Mouse (Mus musculus): ENCODE measurements around the gene Eps8l2. TPM values are rescaled to one million over a fixed set of nuclear protein-coding genes. Genes with fewer than 3 reads are reported as not detected.

Gene Eps8l2
- polyA plus RNA-seq, 1 experiment from 2014 or later = 67.6 TPM

GRCm38 (mm10) chr7:141297926-141298650, 40.6 kb upstream of the Eps8l2 start:
- Histone ChIP-seq H3K27ac (ENCODE audit: low read length) (no peak overlapping the region), H3K4me3 (ENCODE audit: low read depth, low read length) (no peak overlapping the region), H3K36me3 (ENCODE audit: insufficient read depth, low read length) (peaks cover 5% of the 10 kb centered on the region; the same call in 1 of the 2 replicates), H3K9ac (replicated peaks; ENCODE audit: low read depth) (no peak overlapping the region), H3K9me3 (ENCODE audit: low read length) (no peaks in the 10 kb centered on the region), H3K4me2 (replicated peaks; ENCODE audit: low read depth, low read length) (no peak overlapping the region), H3K4me1 (ENCODE audit: insufficient read depth, low read depth, low read length) (peaks cover 6% of the 10 kb centered on the region; the same call in 1 of the 2 replicates), H3K27me3 (replicated peaks; ENCODE audit: insufficient read depth, low read length) (peaks cover 21% of the 10 kb centered on the region)
- no peak for DNase-seq (ENCODE audit: low spot score)
- ATAC-seq = no peak
- TF ChIP-seq CTCF (IDR thresholded peaks at IDR 0.05) (no peak), EP300 (IDR thresholded peaks at IDR 0.05) (no peak)
- WGBS = 76% methylated on average over 3 of the region's 3 CpGs

DNA sequence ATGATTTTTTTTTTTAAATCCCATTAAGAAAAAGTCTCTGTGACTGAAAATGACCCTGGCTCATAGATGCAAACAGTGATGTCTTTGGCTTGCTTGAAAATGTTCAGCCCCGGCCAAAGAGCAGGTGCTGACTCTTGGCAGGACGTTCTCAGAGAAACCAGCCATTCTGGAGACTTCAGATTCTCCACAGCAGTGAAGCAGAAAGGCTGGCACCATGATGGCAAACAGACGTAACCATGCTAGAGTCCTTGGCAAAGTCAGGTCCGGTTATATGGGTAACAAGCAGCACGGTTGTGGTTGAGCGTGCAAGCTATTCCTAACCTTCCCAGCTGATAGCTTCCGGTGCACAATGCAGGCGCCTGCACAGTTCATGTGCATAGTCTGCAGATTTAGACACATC, 39.5 kb upstream of the Eps8l2 start:
- ATAC-seq = no peak
- H3K36me3 ChIP-seq (ENCODE audit: insufficient read depth, low read length) = peaks cover 10% of the 10 kb centered on the region; the same call in 1 of the 2 replicates

DNA sequence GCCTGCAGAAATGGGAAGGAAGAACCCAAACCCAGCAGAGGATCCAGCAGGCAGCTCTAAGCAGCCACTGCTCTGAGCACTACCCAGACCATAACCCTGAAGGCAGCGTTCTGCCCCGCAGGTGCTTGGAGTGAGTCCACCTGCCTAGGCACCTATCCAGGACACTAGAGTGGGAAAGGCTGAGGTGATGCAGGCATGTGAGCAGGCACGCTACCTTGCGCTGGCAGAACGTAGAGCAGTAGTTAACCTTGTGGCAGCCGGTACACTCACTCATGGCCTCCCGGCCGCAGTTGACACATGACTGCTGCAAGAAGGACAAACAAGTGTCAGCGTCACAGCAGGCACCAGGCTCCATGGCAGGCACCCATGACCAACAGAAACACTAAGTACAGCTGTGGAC, 37.3 kb upstream of the Eps8l2 start:
- Histone ChIP-seq H3K27ac (ENCODE audit: low read length) (no peak overlapping the region), H3K27me3 (replicated peaks; ENCODE audit: insufficient read depth, low read length) (no peaks in the 10 kb centered on the region), H3K4me1 (ENCODE audit: insufficient read depth, low read depth, low read length) (no peaks in the 10 kb centered on the region), H3K9me3 (ENCODE audit: low read length) (no peaks in the 10 kb centered on the region), H3K9ac (replicated peaks; ENCODE audit: low read depth) (no peak overlapping the region), H3K4me2 (replicated peaks; ENCODE audit: low read depth, low read length) (no peak overlapping the region), H3K4me3 (ENCODE audit: low read depth, low read length) (no peak overlapping the region), H3K36me3 (ENCODE audit: insufficient read depth, low read length) (peaks cover 29% of the 10 kb centered on the region)
- no peak for DNase-seq (ENCODE audit: low spot score)
- ATAC-seq = no peak
- no peak for TF ChIP-seq EP300 (IDR thresholded peaks at IDR 0.05)
- no peak for TF ChIP-seq CTCF (IDR thresholded peaks at IDR 0.05)
- 93% methylated on average over 9 of the region's 9 CpGs for WGBS

More for the DNA sequence above, 39.5 kb upstream of the Eps8l2 start:
- no peak for TF ChIP-seq CTCF (IDR thresholded peaks at IDR 0.05)
- no peak for TF ChIP-seq EP300 (IDR thresholded peaks at IDR 0.05)
- Histone ChIP-seq H3K4me2 (replicated peaks; ENCODE audit: low read depth, low read length) (no peak overlapping the region), H3K27ac (ENCODE audit: low read length) (no peak overlapping the region), H3K4me3 (ENCODE audit: low read depth, low read length) (no peak overlapping the region), H3K4me1 (ENCODE audit: insufficient read depth, low read depth, low read length) (peaks cover under 1% of the 10 kb centered on the region; the same call in 1 of the 2 replicates), H3K27me3 (replicated peaks; ENCODE audit: insufficient read depth, low read length) (peaks cover 10% of the 10 kb centered on the region), H3K9ac (replicated peaks; ENCODE audit: low read depth) (no peak overlapping the region), H3K9me3 (ENCODE audit: low read length) (no peaks in the 10 kb centered on the region)
- no peak for DNase-seq (ENCODE audit: low spot score)
- WGBS = 87% methylated on average over 8 of the region's 8 CpGs

DNA sequence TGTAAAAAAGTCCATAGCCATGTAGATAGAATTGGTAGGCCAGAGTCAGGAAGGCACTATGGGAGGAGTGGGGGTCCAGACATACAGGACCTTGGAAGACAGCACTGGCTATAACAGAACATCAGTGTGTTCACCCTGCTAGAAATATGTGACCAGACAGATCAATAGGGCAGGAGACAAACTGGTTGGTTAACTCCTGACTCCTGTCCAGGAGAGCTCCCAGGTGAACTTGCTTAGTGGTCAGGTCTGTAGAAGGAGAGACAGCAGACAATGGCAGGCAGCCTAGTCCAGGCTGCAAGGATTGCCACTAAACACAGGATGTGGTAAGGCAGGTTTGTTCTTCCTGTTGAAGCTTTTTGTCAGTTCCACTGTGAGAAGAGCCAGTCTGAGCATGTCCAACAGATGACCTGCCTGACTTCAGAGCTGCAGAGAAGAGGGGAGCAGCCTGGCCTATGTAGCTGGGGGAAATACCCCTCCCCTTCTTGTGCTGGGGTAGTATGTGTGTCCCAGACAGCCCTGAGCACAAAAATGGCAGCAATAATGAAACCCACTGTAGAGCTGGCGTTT, 35.9 kb upstream of the Eps8l2 start:
- WGBS = 95% methylated on average over 1 of the region's 1 CpGs

DNA sequence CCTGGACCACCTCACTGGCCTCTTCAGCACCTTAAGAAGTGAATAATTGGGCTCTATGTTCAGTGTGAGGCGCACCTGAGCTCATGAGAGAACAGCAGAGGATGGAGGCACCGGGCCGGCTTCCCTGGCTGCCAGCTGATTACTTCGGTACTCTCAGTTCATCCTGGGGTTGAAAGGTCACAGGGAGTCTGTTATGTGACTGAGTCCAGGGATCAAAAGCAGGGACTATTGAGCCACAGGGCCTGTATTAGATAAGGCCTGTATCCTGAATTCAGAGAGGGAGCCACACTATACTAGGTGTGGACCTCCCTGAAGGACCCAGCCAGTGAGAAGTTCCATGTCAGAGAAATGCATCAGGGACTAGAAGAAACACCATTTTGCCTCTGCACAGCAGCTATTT, 34.1 kb upstream of the Eps8l2 start:
- Histone ChIP-seq H3K27me3 (replicated peaks; ENCODE audit: insufficient read depth, low read length) (no peaks in the 10 kb centered on the region), H3K9ac (replicated peaks; ENCODE audit: low read depth) (no peak overlapping the region), H3K9me3 (ENCODE audit: low read length) (no peaks in the 10 kb centered on the region), H3K4me2 (replicated peaks; ENCODE audit: low read depth, low read length) (no peak overlapping the region), H3K4me3 (ENCODE audit: low read depth, low read length) (no peak overlapping the region), H3K36me3 (ENCODE audit: insufficient read depth, low read length) (peaks cover 34% of the 10 kb centered on the region), H3K27ac (ENCODE audit: low read length) (no peak overlapping the region), H3K4me1 (ENCODE audit: insufficient read depth, low read depth, low read length) (no peaks in the 10 kb centered on the region)
- no peak for DNase-seq (ENCODE audit: low spot score)
- no peak for ATAC-seq
- TF ChIP-seq CTCF (IDR thresholded peaks at IDR 0.05) = no peak
- no peak for TF ChIP-seq EP300 (IDR thresholded peaks at IDR 0.05)
- WGBS = 86% methylated on average over 4 of the region's 4 CpGs

More for the DNA sequence above, 35.9 kb upstream of the Eps8l2 start:
- Histone ChIP-seq H3K4me3 (ENCODE audit: low read depth, low read length) (no peak overlapping the region), H3K36me3 (ENCODE audit: insufficient read depth, low read length) (peaks cover 29% of the 10 kb centered on the region), H3K4me2 (replicated peaks; ENCODE audit: low read depth, low read length) (no peak overlapping the region), H3K9me3 (ENCODE audit: low read length) (no peaks in the 10 kb centered on the region), H3K27me3 (replicated peaks; ENCODE audit: insufficient read depth, low read length) (no peaks in the 10 kb centered on the region), H3K9ac (replicated peaks; ENCODE audit: low read depth) (no peak overlapping the region), H3K4me1 (ENCODE audit: insufficient read depth, low read depth, low read length) (no peaks in the 10 kb centered on the region), H3K27ac (ENCODE audit: low read length) (no peak overlapping the region)
- DNase-seq (ENCODE audit: low spot score) (no peak), ATAC-seq (no peak)
- no peak for TF ChIP-seq CTCF (IDR thresholded peaks at IDR 0.05)
- no peak for TF ChIP-seq EP300 (IDR thresholded peaks at IDR 0.05)

DNA sequence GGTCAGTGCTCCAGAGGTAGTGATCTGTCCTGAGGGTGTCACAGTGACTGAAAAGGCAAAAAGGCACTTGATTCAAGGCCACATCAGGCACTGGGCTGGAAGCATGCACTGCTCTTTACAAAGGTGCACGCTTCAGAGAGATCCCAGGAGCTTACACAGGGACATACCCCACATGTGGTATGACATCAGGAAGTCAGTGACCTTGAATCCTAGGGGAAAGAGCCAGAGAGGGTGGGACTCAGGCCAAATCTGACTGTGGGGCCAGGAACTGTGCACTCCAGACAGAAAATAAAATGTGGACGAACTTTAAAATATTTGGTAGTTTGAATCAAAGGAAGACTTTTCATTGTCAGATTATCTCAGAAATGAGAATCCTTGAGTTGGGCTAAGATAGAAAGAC, 24.3 kb upstream of the Eps8l2 start:
- Histone ChIP-seq H3K4me2 (replicated peaks; ENCODE audit: low read depth, low read length) (no peak overlapping the region), H3K27me3 (replicated peaks; ENCODE audit: insufficient read depth, low read length) (no peaks in the 10 kb centered on the region), H3K27ac (ENCODE audit: low read length) (no peak overlapping the region), H3K9me3 (ENCODE audit: low read length) (no peaks in the 10 kb centered on the region), H3K4me3 (ENCODE audit: low read depth, low read length) (no peak overlapping the region), H3K36me3 (ENCODE audit: insufficient read depth, low read length) (peaks cover 54% of the 10 kb centered on the region), H3K9ac (replicated peaks; ENCODE audit: low read depth) (no peak overlapping the region), H3K4me1 (ENCODE audit: insufficient read depth, low read depth, low read length) (no peaks in the 10 kb centered on the region)
- TF ChIP-seq CTCF (IDR thresholded peaks at IDR 0.05) = no peak
- TF ChIP-seq EP300 (IDR thresholded peaks at IDR 0.05) = no peak
- DNase-seq (ENCODE audit: low spot score) (no peak), ATAC-seq (no peak)
- WGBS = 89% methylated on average over 2 of the region's 2 CpGs
